Mouse (Mus musculus) limb, embryonic 14.5 days (tissue): ENCODE data around the gene Lrrc32. TPM values are rescaled to one million over a fixed set of nuclear protein-coding genes. Genes with fewer than 3 reads are reported as not detected.
A peak's percentile ranks its signal among the peaks of the same experiment; 100 is the strongest.

Experiments used
- ATAC-seq: fragments of 200-750 bp; cut with Nextera tagmentation; 2 replicates; pipeline ENCODE4 v1.8.0; 2017; ENCODE audit warnings: low read depth, moderate number of reproducible peaks, moderate TSS enrichment; ENCODE audit not compliant: low FRiP score
- DNase-seq: peaks from one replicate; pipeline ENCODE4 v3.0.0-alpha.2; 2015; ENCODE audit warnings: low spot score
- H3K27ac ChIP-seq: fragments of 300-500 bp; sonication (generic); replicated peaks from 2 replicates; pipeline ENCODE4 v1.5.1; 2014; ENCODE audit warnings: low read depth, mild to moderate bottlenecking, low read length, moderate library complexity, mixed read lengths
- H3K27me3 ChIP-seq: fragments of 300-500 bp; sonication (generic); 2 replicates; pipeline ENCODE4 v1.6.1; 2014; ENCODE audit warnings: low read length, mixed read lengths; ENCODE audit not compliant: control insufficient read depth, insufficient read depth
- H3K36me3 ChIP-seq: fragments of 300-500 bp; sonication (generic); 2 replicates; pipeline ENCODE4 v1.6.1; 2014; ENCODE audit warnings: mild to moderate bottlenecking, low read length, moderate library complexity, mixed read lengths; ENCODE audit not compliant: control insufficient read depth, insufficient read depth
- H3K4me1 ChIP-seq: fragments of 300-500 bp; sonication (generic); 2 replicates; pipeline ENCODE4 v1.6.1; 2014; ENCODE audit warnings: antibody characterized with exemption, low read length, mixed read lengths; ENCODE audit not compliant: control insufficient read depth, insufficient read depth
- H3K4me2 ChIP-seq: fragments of 300-500 bp; sonication (generic); replicated peaks from 2 replicates; pipeline ENCODE4 v1.6.1; 2014; ENCODE audit warnings: low read depth, mild to moderate bottlenecking, low read length, moderate library complexity; ENCODE audit not compliant: severe bottlenecking
- H3K4me3 ChIP-seq: fragments of 300-500 bp; sonication (generic); replicated peaks from 2 replicates; pipeline ENCODE4 v1.5.1; 2014; ENCODE audit warnings: low read length
- H3K9ac ChIP-seq: fragments of 300-500 bp; sonication (generic); 2 replicates; pipeline ENCODE4 v1.6.1; 2014; ENCODE audit warnings: mild to moderate bottlenecking, low read depth, low read length, moderate library complexity; ENCODE audit not compliant: severe bottlenecking
- H3K9me3 ChIP-seq: fragments of 300-500 bp; sonication (generic); 2 replicates; pipeline ENCODE4 v1.6.1; 2016; ENCODE audit warnings: low read length; ENCODE audit not compliant: control insufficient read depth
- POLR2A ChIP-seq: fragments of 200-500 bp; IDR thresholded peaks from 2 replicates; pipeline ENCODE4 v1.8.0; 2012; ENCODE audit warnings: inconsistent platforms, mild to moderate bottlenecking, moderate library complexity, borderline replicate concordance; ENCODE audit not compliant: insufficient read depth, insufficient read length; ENCODE audit errors: extremely low read depth
- WGBS: fragments of 180-500 bp; shearing (Covaris S2); extraction: QIAGEN DNeasy Blood & Tissue Kit; methylation state at CpG from one replicate; pipeline ENCODE4 v1.1.7; 2014; 5-methylcytosine and 5-hydroxymethylcytosine counted together
- polyA plus RNA-seq, 2 experiments: library from polyadenylated mRNA; depleted of rRNA in 1 of 2; stranded (reverse) in 1 of 2; unstranded in 1 of 2; fragments of >200 nt; fragmentation: Nextera tagmentation in 1 of 2; extraction: Ambion mirVana in 1 of 2; gene quantifications; 2 replicates each; pipeline versions ENCODE4 v1.2.1 to v1.2.3; 2012 to 2014

The Lrrc32 gene
- polyA plus RNA-seq, 2 experiments = 10.5 to 12.3 TPM

- H3K4me2 ChIP-seq = no peak overlapping the region
- H3K36me3 ChIP-seq = no peaks in the 10 kb centered on the region
- H3K27me3 ChIP-seq = no peaks in the 10 kb centered on the region
- H3K9ac ChIP-seq = no peak overlapping the region
- no peak for TF ChIP-seq POLR2A
- 80% methylated on average over 1 of the region's 1 CpGs for WGBS
- H3K9me3 ChIP-seq = no peaks in the 10 kb centered on the region
- DNase-seq (no peak), ATAC-seq (no peak)
- H3K27ac ChIP-seq = no peak overlapping the region
- H3K4me1 ChIP-seq = peaks cover 8% of the 10 kb centered on the region; the same call in 1 of the 2 replicates
- no peak overlapping the region for H3K4me3 ChIP-seq
Measured at GRCm38 (mm10) chr7:98474558-98474957, 14.5 kb upstream of the Lrrc32 start.

GRCm38 (mm10) chr7:98477153-98477552 is 11.9 kb upstream of the Lrrc32 start:
- DNase-seq (no peak), ATAC-seq (no peak)
- WGBS = 71% methylated on average over 4 of the region's 4 CpGs
- Histone ChIP-seq H3K4me3 (no peak overlapping the region), H3K27me3 (no peaks in the 10 kb centered on the region), H3K36me3 (no peaks in the 10 kb centered on the region), H3K9me3 (no peaks in the 10 kb centered on the region), H3K27ac (no peak overlapping the region), H3K9ac (no peak overlapping the region), H3K4me2 (no peak overlapping the region), H3K4me1 (peaks cover 3% of the 10 kb centered on the region; the same call in 1 of the 2 replicates)
- no peak for TF ChIP-seq POLR2A

GRCm38 (mm10) chr7:98480481-98480880 is 8.6 kb upstream of the Lrrc32 start:
- WGBS = 91% methylated on average over 1 of the region's 1 CpGs
- H3K9me3 ChIP-seq = no peaks in the 10 kb centered on the region
- no peaks in the 10 kb centered on the region for H3K27me3 ChIP-seq
- no peak overlapping the region for H3K9ac ChIP-seq
- no peak for TF ChIP-seq POLR2A
- ATAC-seq = no peak
- no peaks in the 10 kb centered on the region for H3K36me3 ChIP-seq
- peaks cover 12% of the 10 kb centered on the region for H3K4me1 ChIP-seq
- H3K4me2 ChIP-seq = no peak overlapping the region
- no peak overlapping the region for H3K27ac ChIP-seq
- no peak overlapping the region for H3K4me3 ChIP-seq
- no peak for DNase-seq

GRCm38 (mm10) chr7:98481066-98481734 is 7.9 kb upstream of the Lrrc32 start:
- WGBS = 21% methylated on average over 9 of the region's 9 CpGs
- Histone ChIP-seq H3K9me3 (no peaks in the 10 kb centered on the region), H3K9ac (no peak overlapping the region)

GRCm38 (mm10) chr7:98481861-98482260 is 7.2 kb upstream of the Lrrc32 start:
- no peak overlapping the region for H3K4me2 ChIP-seq
- no peak for TF ChIP-seq POLR2A
- no peak for ATAC-seq
- no peaks in the 10 kb centered on the region for H3K36me3 ChIP-seq
- H3K4me1 ChIP-seq = peaks cover 12% of the 10 kb centered on the region
- H3K9me3 ChIP-seq = no peaks in the 10 kb centered on the region
- 81% methylated on average over 8 of the region's 8 CpGs for WGBS
- no peak overlapping the region for H3K4me3 ChIP-seq
- no peak overlapping the region; the same call in 1 of the 2 replicates for H3K27ac ChIP-seq
- H3K27me3 ChIP-seq = no peaks in the 10 kb centered on the region
- DNase-seq = no peak
- no peak overlapping the region for H3K9ac ChIP-seq

More at GRCm38 (mm10) chr7:98481066-98481734, 7.9 kb upstream of the Lrrc32 start:
- H3K27me3 ChIP-seq = no peaks in the 10 kb centered on the region
- no peak for TF ChIP-seq POLR2A
- peak; percentile 59; the same call in 1 of the 2 replicates for ATAC-seq
- peak; percentile 78 for DNase-seq
- no peak overlapping the region for H3K4me3 ChIP-seq
- no peak overlapping the region for H3K27ac ChIP-seq
- H3K4me2 ChIP-seq = no peak overlapping the region
- peaks cover 12% of the 10 kb centered on the region for H3K4me1 ChIP-seq
- no peaks in the 10 kb centered on the region for H3K36me3 ChIP-seq
